Mouse (Mus musculus) heart, adult 2 months (tissue): ENCODE results near the gene Dbi.

Experiments used
- CTCF ChIP-seq: fragments of 200-600 bp; IDR thresholded peaks from 2 replicates; pipeline ENCODE4 v1.8.1; 2022; ENCODE audit warnings: antibody characterized with exemption, mild to moderate bottlenecking, moderate library complexity
- EP300 ChIP-seq: fragments of 200-500 bp; IDR thresholded peaks from 2 replicates; pipeline ENCODE4 v1.6.1; 2011; ENCODE audit warnings: low read depth, low read length, control low read depth; ENCODE audit not compliant: insufficient read depth
- POLR2A ChIP-seq: fragments of 200-500 bp; IDR thresholded peaks from 2 replicates; pipeline ENCODE4 v1.6.1; 2011; ENCODE audit warnings: mild to moderate bottlenecking, low read depth, low read length, control low read depth; ENCODE audit not compliant: insufficient read depth

GRCm38 (mm10) chr1:120140144-120140693, 19.3 kb upstream of the Dbi start:
- no peak for TF ChIP-seq EP300
- TF ChIP-seq POLR2A = no peak
- no peak for TF ChIP-seq CTCF
